Mouse (Mus musculus) MEL (cell line): ENCODE data around the gene Spata31d1d.

Experiments used
- CTCF ChIP-seq, 3 experiments: IDR thresholded peaks in 2 of 3; conservative IDR thresholded peaks in 1 of 3; 2 replicates each; pipeline ENCODE4 v1.5.1; 2011 to 2012; ENCODE audit warnings: low read length in 3 of 3, low read depth in 2 of 3, mild to moderate bottlenecking in 2 of 3, improper control_type of control experiment in 1 of 3, inconsistent platforms in 1 of 3, mixed read lengths in 1 of 3, moderate library complexity in 1 of 3; ENCODE audit not compliant: control insufficient read depth in 1 of 3, insufficient read depth in 1 of 3, poor library complexity in 1 of 3, severe bottlenecking in 1 of 3
- EP300 ChIP-seq, 2 experiments: IDR thresholded peaks; 2 replicates each; pipeline ENCODE4 v1.6.1; 2011; ENCODE audit warnings: improper control_type of control experiment in 2 of 2, low read length in 2 of 2, low read depth in 1 of 2, mild to moderate bottlenecking in 1 of 2
- GATA1 ChIP-seq: IDR thresholded peaks from 2 replicates; pipeline ENCODE4 v1.6.1; 2011; ENCODE audit warnings: low read depth, low read length, improper control_type of control experiment
- MAX ChIP-seq: IDR thresholded peaks from 2 replicates; pipeline ENCODE4 v1.6.1; 2011; ENCODE audit warnings: low read length, improper control_type of control experiment
- NELFE ChIP-seq: IDR thresholded peaks from 2 replicates; pipeline ENCODE4 v1.6.1; 2011; ENCODE audit warnings: low read depth, low read length, improper control_type of control experiment
- POLR2A ChIP-seq, 2 experiments: IDR thresholded peaks; 2 replicates each; pipeline ENCODE4 v1.6.1; 2011 to 2012; ENCODE audit warnings: low read length in 2 of 2, mild to moderate bottlenecking in 2 of 2, control low read depth in 1 of 2, improper control_type of control experiment in 1 of 2, low read depth in 1 of 2, moderate library complexity in 1 of 2; ENCODE audit not compliant: control insufficient read depth in 1 of 2, insufficient read depth in 1 of 2, poor library complexity in 1 of 2
- POLR2AphosphoS2 ChIP-seq: IDR thresholded peaks from 2 replicates; pipeline ENCODE4 v1.6.1; 2011; ENCODE audit warnings: low read length, improper control_type of control experiment
- POLR2AphosphoS5 ChIP-seq: IDR thresholded peaks from 2 replicates; pipeline ENCODE4 v1.6.1; 2012; ENCODE audit warnings: low read depth, borderline replicate concordance, mild to moderate bottlenecking, inconsistent platforms, low read length, moderate library complexity, mixed read lengths
- USF1 ChIP-seq: IDR thresholded peaks from 2 replicates; pipeline ENCODE4 v1.6.1; 2014; ENCODE audit warnings: low read depth, mild to moderate bottlenecking, inconsistent platforms, low read length, improper control_type of control experiment, moderate library complexity

DNA sequence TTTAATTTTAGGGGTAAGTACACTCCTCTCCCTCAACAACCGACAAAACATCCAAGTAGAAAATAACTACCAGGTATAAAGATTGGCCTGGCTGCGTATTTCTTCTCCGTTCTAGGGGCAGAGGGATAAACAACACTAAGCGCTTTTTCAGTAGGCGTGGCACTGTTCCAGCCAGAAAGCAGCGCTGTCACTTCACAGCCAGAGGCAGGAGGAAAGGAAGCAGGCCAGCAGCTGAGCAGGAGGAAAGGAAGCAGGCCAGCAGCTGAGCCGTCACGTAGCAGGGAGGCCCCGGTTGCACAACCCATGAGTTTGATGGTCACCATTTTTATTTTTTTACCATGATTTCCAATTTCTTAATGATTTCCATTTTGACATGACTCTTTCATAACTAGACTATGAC lies 39.7 kb upstream of the Spata31d1d start:
- peak; percentile 35 for TF ChIP-seq MAX
- peak in 1 of 2 experiments; percentile 32; a peak in 1 of 4 replicates for TF ChIP-seq POLR2A (IDR thresholded peaks at IDR 0.05; ENCODE audit: control insufficient read depth in 1 of 2, insufficient read depth in 1 of 2, low read depth in 1 of 2, low read length in 2 of 2, poor library complexity in 1 of 2)
- TF ChIP-seq GATA1 = no peak
- TF ChIP-seq EP300 (IDR thresholded peaks at IDR 0.05; ENCODE audit: low read depth in 1 of 2, low read length in 2 of 2) = no peak; a peak in 1 of 4 replicates
- 0 out of 2 replicates have a peak, but pooled peaks have one; percentile 2 for TF ChIP-seq USF1
- TF ChIP-seq POLR2AphosphoS5 = no peak
- no peak for TF ChIP-seq CTCF (IDR thresholded peaks at IDR 0.05 in 2 of 3, conservative IDR thresholded peaks at IDR 0.05 in 1 of 3; ENCODE audit: control insufficient read depth in 1 of 3, insufficient read depth in 1 of 3, low read depth in 2 of 3, low read length in 3 of 3, poor library complexity in 1 of 3, severe bottlenecking in 1 of 3)
- TF ChIP-seq NELFE = no peak; the same call in 1 of the 2 replicates
- no peak for TF ChIP-seq POLR2AphosphoS2
